Mouse (Mus musculus): ENCODE data around the gene Tmcc3.

DNA sequence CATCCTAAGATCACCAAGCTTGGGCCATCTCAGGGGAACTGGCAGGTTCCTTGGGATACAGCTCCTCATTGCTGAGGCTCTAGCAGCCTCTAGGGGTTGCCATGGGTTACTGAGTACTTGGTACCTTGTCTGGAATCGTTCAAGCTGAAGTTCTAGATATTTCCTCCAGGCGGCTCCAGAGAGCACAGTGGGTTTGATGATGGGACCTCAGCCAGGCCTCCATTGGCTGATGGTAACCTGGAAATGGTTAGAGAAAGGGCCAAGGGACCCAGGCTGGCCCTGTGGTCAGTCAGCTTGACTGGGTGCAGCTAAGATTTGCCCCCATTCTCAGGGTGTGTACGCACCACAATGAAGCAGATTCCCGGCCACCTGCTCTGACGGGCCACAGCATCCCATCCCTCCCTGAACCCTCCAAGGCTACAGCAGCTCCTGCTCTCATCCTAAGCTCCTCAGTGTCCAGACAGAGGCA lies 297.6 kb downstream of the Tmcc3 start:
- TF ChIP-seq CTCF (IDR thresholded peaks at IDR 0.05; ENCODE audit: low read depth) (peak; percentile 97), EP300 (optimal IDR thresholded peaks at IDR 0.05) (no peak)

Measured in stomach, postnatal 0 days (tissue).